Mouse (Mus musculus) common myeloid progenitor, adult 5-6 weeks (primary cell): ENCODE data around the gene Tprg. TPM values are rescaled to one million over a fixed set of nuclear protein-coding genes. Genes with fewer than 3 reads are reported as not detected.

Experiments used
- ATAC-seq: replicated peaks from 2 replicates; pipeline ENCODE4 v1.8.0; 2016; ENCODE audit warnings: low read depth, mild to moderate bottlenecking, moderate TSS enrichment, inconsistent platforms; ENCODE audit not compliant: poor library complexity, severe bottlenecking
- total RNA-seq: library from RNA; stranded (forward); fragments of 200-1000, 187-1606 nt; gene quantifications from 2 replicates; pipeline ENCODE4 v1.2.3, GENCODE M21; 2017

Tprg gene
- total RNA-seq: not detected in 2 replicates

DNA sequence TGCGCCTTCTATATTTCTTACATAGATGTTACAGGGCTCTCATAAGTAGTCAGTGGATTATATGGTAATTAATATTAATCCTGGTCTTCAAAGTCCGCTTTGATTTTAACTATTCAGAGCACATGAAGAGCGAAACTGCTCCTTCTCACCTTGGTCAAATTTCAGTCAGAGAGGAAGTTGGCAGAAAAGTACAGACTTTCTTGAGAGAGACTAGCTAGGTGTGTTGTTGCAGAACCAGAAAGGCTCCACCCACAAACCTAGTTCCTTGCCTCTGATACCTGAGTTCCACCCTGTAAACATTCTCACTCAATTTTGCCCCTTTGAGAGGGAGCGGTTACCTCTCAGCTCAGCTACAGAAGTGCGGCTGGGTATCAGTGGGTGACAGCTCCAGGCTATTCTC, at the start of gene Tprg:
Gene Tprg (plus strand): TSS at position 301 of the 400 bp plus-strand sequence.
- no peak for ATAC-seq

DNA sequence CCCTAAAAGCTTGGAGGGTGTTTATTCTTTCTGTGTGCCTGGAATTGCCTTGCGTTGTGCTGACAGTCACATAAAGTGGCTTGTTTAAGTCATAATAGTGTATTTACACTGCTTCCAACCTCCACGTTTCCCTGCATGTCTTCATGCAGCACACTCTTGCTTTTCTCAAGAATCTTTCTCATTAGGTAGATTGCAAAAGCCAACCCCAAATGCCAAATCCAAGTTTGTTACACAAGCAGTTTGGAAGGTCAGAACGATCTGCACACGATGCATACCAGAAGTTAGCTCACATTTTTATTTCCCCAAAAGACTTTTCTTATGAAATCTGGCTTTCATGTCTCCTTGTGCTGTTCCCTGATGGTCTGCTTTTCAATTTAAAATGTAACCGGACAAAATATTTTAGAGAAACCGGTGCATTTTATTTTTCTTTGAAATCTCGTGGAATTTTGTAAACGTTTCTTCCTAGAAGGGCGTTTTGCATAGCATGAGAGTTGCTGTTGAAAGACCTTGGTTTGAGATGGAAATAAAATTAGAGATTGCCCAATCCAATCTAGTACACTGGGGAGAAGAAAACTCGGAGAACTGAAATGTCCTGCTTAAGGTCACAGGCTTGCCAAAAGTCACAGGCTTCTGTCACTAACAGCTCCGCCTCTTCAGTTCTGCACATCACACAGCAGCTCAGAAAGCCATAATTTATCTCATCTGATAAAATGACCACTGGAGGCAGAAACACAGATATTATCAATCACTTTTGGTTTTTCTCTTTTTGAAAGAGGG, 48.2 kb upstream of the Tprg start:
- ATAC-seq: no peak

DNA sequence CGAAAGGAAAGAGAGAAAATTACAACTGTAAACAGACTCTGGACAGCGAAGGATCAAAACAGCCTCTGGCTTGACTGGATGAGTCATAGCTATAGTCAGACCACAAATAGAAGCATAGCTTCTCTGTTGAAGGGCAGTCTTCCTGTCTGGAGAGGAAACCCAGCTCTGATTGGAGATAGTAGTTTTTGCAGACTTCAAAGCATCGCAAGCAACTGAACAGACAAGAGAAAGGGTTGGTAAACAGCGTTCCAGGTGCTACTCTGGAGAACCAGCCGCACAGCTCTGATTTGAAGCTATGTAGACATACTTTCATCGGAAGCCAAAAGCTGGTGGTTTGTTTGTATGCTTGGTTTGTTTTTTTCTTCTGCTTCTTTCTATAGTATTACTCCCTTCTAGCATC, 37.7 kb upstream of the Tprg start:
- peak; percentile 78 for ATAC-seq

DNA sequence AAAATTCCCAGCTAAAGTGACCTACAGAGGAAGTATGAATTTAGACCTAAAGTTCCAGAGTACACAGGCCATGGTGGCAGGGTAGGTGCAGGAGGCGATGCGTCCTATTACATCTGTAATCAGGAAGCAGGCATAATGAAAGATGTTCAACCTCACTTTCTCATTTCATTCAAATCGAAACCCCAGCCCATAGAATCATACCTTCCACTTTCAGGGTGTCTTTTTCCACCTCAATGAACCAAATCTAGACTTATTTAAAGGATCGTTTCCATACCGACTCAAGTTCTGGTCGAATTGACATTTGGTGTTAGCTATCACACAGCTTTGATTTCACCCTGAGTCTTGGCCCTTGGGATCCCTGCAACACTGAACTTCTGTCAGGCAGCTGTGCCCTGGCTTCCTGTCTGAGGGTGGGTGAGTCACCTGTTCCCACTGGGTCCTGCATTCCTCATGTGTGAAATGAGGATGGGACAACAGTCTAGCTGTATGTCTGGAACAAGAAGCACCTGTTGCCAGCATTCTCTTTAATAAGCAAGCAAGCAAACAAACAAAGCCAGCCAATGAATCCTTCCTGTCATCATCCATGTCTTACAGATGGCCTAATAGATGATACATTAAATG, 36.4 kb upstream of the Tprg start:
- no peak for ATAC-seq

DNA sequence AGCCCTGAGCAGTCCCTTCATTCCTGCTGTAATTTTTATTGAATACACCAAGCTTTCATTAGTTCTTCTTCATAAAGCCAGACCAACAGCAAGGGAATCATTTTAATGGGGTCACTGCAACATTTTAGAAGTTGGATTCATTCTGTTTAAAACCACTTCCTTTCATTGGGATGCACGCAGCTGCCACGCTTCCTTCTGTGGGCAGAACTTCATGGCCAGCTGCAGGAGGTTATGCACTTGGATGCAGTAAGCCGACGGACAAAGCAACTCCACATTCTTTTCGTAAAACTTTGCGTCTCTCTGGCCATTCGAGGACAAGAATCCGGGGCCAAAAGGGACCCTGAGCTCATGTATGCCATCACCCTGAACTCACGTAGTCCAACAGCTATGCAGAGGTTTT, 35.5 kb upstream of the Tprg start:
- ATAC-seq: no peak

DNA sequence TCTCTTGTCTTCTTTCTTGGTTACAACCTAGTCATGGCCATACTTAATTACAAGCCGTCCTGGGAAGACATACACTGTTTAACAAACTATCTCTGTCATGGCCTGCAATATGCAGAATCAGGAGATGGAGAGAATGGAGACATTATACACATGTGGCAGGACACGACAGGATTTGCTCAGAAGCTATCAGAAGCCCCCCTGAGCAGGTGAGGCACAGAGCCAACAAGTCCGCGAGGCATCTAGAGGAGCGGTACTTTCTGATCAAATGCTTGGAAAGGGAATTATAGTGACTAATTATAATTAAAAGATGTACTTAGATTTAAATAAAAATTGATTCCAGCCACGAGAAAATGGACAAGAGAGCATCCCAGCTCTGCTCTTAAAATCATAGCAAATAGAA, 32.0 kb upstream of the Tprg start:
- no peak for ATAC-seq

DNA sequence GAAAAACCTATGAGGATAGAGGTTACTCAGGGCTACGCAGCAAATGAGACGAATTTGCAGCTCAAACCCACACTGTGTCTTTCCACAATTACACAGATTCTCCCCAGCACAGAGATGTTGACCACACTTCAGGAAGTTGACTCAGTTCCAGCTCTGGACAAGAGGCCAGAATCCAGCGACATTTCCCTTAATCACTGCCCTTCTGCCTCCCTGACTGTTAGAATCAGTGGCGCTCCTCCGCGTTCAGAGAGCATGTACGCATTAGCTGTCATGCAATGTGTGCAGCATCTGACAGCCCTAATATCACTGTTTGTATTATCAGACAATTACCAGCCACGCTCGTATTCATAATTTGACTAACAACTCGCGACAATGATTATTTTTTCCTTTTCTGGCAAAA, 31.4 kb upstream of the Tprg start:
- ATAC-seq: 0 out of 2 replicates have a peak, but pooled peaks have one; percentile 39

DNA sequence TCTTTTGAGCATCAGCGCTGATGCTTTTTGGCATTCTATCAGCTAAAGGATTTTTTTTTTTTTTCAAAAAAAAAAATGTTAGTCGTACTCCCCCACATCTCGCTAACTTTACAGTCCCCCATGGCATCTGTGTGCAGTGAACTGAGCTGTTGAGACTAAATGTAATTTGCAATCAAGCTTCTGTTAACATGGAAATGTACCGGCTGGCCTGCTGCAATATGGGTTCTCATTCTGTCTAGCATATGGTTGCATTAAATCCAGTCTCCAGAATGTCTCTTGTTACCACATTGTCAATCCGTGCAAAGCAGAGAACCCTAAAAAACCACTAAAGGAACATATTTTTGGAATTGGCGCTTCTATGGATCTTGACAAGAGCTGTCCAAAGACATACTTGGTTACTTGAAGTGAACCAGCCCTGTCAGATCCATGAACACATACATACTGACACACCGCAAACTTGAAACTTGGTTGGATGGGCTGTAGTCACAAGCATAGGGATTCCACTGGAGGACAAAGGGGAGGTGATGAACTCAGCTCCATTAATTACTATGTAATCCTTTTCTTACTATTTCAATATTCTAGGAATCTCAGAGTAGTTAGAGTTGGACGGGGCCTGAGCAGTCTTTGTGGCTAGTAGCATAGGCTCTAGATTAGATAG, 30.9 kb upstream of the Tprg start:
- ATAC-seq: no peak

DNA sequence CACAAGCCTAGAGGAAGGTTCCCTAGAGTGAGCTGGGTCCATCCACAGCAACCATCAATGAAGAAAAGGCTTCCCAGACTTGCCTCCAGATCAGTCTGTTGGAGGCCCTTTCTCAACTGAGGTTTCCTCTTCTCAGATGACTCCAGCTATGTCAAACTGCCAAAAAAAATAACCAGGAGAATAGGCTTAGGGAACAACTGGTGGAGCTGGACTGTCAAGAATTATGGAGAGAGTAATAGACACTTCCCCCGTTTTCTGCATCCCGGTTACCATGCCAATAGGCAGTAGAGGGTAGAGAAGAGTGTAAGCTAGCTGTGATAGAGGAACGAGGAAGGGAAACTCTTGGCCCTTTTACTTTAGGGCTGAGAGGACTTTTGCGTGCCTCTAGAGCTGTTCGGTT, 24.3 kb upstream of the Tprg start:
- ATAC-seq: 0 out of 2 replicates have a peak, but pooled peaks have one; percentile 10

DNA sequence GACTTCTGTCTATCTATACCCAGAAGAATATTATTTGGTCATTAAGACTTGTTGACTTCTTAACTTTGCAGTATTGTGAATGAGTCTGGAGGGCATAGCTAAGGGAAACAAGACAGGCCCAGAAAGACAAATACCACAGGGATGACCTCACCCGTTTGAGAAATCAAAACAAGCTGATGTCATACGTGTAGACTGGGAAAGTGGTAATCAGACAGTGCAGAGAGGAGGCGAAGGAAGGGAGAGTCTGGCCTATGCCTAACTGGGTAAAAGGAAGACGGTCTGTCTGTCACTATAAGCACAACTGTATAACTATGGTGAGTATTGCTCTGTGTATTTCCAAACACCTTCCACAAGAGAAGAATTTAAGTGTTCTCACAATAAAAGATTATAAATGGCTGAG, 23.7 kb upstream of the Tprg start:
- ATAC-seq: no peak

DNA sequence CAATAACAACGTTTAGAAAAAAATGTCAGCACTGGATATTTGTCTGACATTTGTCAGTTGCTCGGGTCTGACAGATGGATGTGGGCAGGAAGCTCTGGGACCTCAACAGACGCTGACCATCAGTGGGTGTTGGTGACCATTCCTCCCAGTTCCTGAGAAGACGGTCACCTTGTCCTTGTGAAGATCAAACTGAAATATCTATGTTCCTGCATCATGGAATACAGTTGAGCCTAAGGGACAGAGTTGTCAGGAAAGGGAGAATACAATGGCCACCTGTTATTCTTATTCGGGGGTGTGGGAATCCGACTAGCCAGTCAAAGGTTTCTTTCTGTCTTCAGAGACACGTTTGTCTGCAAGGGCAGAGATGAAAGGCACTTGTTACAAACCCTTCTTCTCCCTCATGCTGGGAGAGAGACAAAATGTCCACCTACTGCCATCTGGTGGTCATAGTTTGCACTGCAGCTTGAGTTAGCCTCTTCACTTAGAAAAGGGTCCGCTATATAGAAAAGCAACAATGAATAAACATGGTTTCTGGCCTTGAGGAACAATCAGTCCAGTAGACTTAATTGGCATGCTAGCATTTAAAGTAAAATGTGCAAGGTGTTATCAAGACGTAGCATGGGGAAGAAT, 23.0 kb upstream of the Tprg start:
- peak; percentile 84 for ATAC-seq

DNA sequence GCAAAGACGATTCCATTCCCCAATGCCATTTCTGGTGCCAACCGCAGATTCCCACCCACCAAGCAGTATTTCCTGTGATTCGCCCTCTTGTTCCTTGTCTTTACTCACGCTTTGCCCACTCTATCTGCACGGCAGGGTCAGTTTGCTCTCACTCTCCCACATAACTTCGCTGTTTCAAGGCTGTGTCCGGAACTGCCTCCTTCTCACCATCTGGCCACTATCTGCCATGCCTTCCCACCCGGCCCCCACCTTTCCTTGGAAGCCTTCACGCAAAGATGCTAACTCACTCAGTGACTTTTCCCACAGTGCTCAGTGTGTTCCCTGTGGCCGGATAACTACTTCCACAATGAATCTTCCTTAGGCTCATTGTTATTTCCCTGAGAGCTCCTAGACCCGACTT, 21.4 kb upstream of the Tprg start:
- no peak for ATAC-seq

DNA sequence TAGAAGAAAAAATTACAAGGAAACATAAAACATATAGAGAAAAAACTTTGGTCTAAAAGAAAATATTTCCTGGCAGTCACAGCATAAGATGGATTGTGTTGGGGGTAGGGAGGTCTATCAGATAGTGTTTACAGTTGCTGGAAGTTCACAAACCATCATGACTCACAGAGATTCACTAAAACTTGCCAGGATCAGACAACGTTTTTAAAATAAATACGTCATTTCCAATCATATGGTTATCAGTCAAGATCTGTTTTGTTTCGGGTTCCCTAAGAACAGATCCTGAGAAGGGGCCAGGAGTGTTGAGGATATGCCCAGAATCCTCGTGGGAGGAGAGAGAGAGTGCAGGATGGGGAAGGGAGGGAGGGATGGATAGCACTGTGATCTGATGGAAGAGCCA, 18.3 kb upstream of the Tprg start:
- no peak for ATAC-seq

DNA sequence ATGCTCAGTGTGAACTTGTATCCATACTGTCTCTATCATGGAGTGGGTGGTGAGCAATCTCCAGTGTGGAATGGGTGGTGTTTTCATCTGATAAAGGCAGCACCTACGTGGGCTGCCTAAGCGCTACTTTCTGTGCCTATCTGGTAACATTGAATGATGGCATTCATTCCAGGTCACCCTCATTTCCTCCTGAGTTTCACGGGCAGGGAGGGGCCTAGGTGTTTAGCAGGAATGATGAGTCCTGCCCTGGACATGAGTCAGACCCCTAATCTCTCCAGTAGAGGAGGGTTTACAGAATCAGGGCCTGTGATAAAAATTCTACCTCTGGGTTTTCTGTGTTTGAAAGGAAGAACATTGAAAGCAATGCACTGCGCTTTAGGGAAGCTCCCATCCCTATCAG, 4.1 kb upstream of the Tprg start:
- ATAC-seq: no peak

DNA sequence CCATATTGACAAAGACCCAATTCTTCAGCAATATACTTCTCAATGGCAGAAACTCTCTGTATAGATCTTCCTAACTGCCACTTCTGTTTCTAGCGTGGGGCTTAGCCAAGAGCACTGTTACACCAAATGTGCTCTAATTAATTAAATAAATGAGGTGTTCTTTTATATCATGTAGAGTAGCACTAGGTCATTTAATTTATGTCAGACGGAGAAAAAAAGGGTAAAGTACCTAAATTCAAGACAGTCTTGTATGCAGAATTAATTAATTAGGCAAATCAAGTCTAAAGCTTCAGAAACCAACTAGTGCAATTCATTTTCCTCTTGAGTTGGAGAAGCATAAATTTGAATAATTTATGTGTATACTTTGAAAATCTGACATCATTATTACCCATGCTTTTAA, 7.1 kb downstream of the Tprg start:
- no peak for ATAC-seq

DNA sequence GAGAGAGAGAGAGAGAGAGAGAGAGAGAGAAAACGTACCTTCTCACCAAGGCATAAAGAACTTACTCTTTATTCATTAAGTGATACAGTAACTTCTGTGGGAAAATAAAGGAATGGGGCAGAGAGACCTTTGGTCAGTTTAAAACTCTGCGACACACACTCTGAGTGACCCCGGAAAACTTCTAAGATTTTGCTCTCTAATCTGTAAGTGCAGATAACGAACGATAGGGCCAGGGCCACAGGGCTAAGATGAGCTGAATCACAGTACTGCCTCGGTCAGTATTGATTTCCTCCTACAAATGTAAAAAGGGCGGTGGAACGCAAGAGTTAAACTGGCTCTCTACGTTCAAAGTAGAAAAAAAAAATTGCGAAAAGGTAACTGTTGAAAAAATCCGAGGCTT, 8.9 kb downstream of the Tprg start:
- ATAC-seq: no peak

DNA sequence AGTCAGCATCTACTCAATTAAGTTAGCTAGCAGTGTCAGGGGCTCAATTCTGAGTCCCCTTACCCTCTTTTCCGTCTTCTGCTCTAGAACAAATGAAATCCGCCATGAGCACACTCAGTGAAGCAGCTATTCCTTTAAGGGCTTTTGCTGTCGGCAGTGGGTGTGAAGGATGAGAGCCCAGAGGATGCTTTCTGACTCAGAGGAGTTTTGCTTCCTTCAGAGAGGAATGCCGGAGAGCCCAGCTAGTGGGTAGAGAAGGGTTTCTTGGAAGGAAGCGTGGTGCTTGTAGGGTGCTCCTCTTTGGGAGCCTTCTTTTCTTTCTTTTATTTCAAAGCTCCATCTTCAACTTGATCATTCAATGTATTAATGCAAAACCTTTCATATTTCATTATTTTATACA, 10.1 kb downstream of the Tprg start:
- ATAC-seq: no peak

DNA sequence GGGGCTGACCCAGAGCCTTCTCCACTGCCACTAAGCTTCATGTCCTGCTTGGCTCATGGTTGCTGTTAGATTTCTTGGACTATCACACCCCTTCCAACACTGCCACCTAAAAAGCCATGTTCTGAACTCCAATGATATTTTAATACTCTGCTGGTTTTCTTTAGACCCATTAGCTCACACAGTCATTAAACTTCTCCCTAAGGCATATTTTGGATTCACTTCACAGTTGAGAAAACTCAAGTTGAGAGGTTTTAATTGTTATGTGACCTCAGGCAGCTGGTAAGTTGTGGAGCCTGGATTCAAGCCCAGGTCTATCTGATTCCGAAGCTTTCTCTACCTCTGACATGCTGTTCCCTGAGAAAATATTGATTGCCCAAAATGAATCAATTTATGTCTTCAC, 11.6 kb downstream of the Tprg start:
- ATAC-seq: no peak

DNA sequence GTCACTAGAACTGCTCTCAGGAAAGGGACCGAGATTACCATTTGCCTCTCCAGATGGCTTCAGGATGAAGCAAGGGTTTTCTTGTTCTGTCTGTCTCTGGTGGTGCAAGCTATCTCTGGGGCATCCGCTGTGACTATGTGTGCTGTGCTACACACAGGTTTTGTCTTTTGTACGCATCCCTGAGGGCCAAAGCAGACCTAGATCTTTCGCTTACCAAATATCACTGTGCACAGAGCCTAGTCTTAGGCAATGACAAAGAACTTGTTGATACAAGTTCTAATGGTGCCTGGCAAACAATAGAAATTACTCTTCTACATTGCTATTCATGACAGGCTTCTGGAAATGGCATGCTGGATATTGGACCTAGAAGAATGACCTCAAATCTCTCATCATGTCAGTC, 16.0 kb downstream of the Tprg start:
- no peak for ATAC-seq

DNA sequence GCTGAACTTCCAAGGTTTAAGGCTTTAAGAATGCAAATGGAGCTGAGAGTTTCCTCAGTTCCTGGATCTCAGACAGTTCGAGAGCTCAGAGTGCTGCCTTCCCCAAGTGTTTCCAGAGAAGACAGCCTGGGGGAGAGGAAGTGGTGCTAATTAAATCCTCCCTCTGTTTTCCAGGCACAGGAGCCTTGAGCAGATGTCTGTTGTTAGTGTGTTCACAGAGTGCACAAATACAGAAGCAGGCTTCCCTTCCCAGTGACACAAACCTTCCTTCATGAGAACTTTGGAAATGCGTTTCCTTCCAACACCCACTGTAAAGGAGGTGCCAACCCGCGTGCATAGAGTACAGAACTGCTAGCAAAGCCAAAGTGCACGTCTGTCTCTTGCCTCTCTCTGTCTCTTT, 27.4 kb downstream of the Tprg start:
- no peak for ATAC-seq

DNA sequence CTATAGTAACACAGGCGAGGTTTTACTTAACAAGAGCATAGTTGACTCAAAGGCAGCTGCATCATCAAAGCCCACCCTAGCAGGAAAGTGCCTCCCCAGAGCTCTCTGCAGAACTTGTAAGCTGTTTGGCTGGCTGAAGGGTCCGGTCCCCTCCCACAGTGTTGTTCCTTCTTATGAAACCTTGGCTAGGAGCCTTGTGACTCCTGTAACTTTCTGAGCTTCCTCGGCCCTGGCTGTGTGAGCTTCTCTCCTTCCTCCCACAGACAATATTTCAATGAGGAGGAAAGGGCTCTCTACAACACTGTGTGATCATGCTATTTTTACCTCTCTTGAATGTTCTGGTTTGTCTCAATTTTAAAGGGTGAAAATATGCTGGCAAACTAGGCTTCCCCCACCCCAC, 28.5 kb downstream of the Tprg start:
- no peak for ATAC-seq
